Mouse (Mus musculus): ENCODE measurements at regions not wholly inside any gene's neighbourhood (a gene's known extent, or its start where the extent isn't known, plus 50 kb on each side); places are given as distances from the start of the nearest gene placed in this dataset.

- peak in 1 of 2 experiments; percentile 5 for DNase-seq
Observed at GRCm38 (mm10) chr3:46075646-46076045, 372.4 kb downstream of the Pabpc4l start.

GRCm38 (mm10) chr3:46054792-46055191, 393.2 kb downstream of the Pabpc4l start:
- no peak for DNase-seq

GRCm38 (mm10) chr3:46034068-46034467, 414.0 kb downstream of the Pabpc4l start:
- DNase-seq = no peak
